Comparison of ENCODE assay signal across 15 mouse cellular contexts in the genomic region with DNA sequence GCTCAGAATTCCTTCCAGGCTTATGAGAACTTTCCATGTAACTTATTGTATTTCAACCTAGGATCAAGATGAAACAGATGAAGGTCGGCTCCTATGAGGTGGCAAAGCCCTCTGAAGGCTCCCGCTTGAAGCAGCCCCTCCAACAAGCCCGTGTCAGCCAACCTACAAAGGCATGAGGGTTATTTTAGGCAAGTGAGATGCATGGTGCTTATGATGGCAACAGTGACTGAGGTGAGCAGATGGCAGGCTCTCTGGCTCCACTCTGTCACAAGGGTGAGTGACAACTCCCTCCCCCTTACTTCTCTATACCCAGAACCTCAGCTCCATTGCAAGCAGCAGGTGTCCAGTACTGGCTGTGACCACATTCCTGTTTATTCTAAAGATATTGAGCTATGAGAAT. TPM values are rescaled to one million over a fixed set of nuclear protein-coding genes. Genes with fewer than 3 reads are reported as not detected.
DNase-seq lines count a peak whose midpoint lies in the region; ATAC-seq lines count a peak whose summit lies in the region.
"Had no signal": no experiment of that assay in that cellular context is flagged by ENCODE, and none has a peak within 500 bp of the region (broad histone marks: within the 10 kb centered on the region; RNA-seq: fewer than 3 reads in every experiment).

No protein-coding gene starts in this region.

- peak overlapping the region; percentile 73 for H3K27ac ChIP-seq in heart, embryonic 16.5 days (ENCODE audit: low read length)
- H3K27ac ChIP-seq: liver, embryonic 14.5 days had no signal

- H3K4me2 ChIP-seq in heart, embryonic 16.5 days (ENCODE audit: low read depth, low read length) = no peak overlapping the region

- 43% methylated on average over 3 of the region's 3 CpGs for WGBS in heart, embryonic 16.5 days

- DNase-seq in gastrocnemius, adult 18-20 months (ENCODE audit: low spot score) = peak; percentile 9
- DNase-seq in gastrocnemius, postnatal 10 days = no peak
- DNase-seq in B cell, adult 2 months = peak; percentile 27 to 30
- peak; percentile 35 to 48 for DNase-seq in cerebellum, postnatal 10 days
- DNase-seq in right cerebral cortex, adult 2 months (ENCODE audit: low spot score in 2 of 2) = no peak
- DNase-seq in right cerebral cortex, postnatal 10 days (ENCODE audit: low spot score in 2 of 2) = no peak
- DNase-seq in retina, postnatal 1 day = no peak
- DNase-seq: kidney, postnatal 36 days; lung, postnatal 36 days; spleen, adult 18-20 months had no signal

- ATAC-seq in heart, embryonic 16.5 days (replicated peaks; ENCODE audit: extremely low read depth, insufficient read depth, low FRiP score) = peak; percentile 84
- ATAC-seq: intestine, embryonic 16.5 days had no signal

- H3K9me3 ChIP-seq in heart, embryonic 16.5 days (replicated peaks; ENCODE audit: control insufficient read depth, low read length) = no peaks in the 10 kb centered on the region

- H3K36me3 ChIP-seq in heart, embryonic 16.5 days (ENCODE audit: control insufficient read depth, insufficient read depth) = peaks cover 12% of the 10 kb centered on the region

- H3K27me3 ChIP-seq in heart, embryonic 16.5 days (ENCODE audit: control insufficient read depth, insufficient read depth, low read length) = no peaks in the 10 kb centered on the region

- no peak overlapping the region for H3K9ac ChIP-seq in heart, embryonic 16.5 days (ENCODE audit: low read length)
- H3K9ac ChIP-seq: liver, embryonic 14.5 days had no signal

- peaks cover 15% of the 10 kb centered on the region for H3K4me1 ChIP-seq in heart, embryonic 16.5 days (ENCODE audit: control insufficient read depth, insufficient read depth, low read length)

- H3K4me3 ChIP-seq in heart, embryonic 16.5 days (ENCODE audit: low read length) = no peak overlapping the region

RNA-seq across cellular contexts. Expression of gene Hacl1, which starts 56.3 kb away (rescaled TPM):
- 10 to 100 TPM; 10.3 to 11.3 TPM for total RNA-seq in gastrocnemius, adult 18-20 months (2021)
- total RNA-seq in gastrocnemius, postnatal 10 days (2021) = 10 to 100 TPM; 10.9 to 12.3 TPM
- 9.8 and 14.3 TPM in 2 replicates for polyA plus RNA-seq in heart, embryonic 16.5 days (2015; fragmentation: Nextera tagmentation; extraction: Ambion mirVana)

RNA-seq across cellular contexts. Expression of gene Btd, which starts 56.5 kb away (rescaled TPM):
- 1 to 10 TPM; 3.7 to 4.6 TPM for total RNA-seq in gastrocnemius, adult 18-20 months (2021)
- total RNA-seq in gastrocnemius, postnatal 10 days (2021) = 10 to 100 TPM; 11.0 to 11.1 TPM
- polyA plus RNA-seq in heart, embryonic 16.5 days (2015; fragmentation: Nextera tagmentation; extraction: Ambion mirVana) = 23.4 and 24.2 TPM in 2 replicates

RNA-seq across cellular contexts. Expression of gene Gm49387, which starts 56.7 kb away (rescaled TPM):
- not detected for total RNA-seq in gastrocnemius, adult 18-20 months (2021)
- under 1 TPM in 1 of 2 experiments, not detected in 1; 0.56 TPM for total RNA-seq in gastrocnemius, postnatal 10 days (2021)
- polyA plus RNA-seq in heart, embryonic 16.5 days (2015; fragmentation: Nextera tagmentation; extraction: Ambion mirVana) = 0.87 and 4.3 TPM in 2 replicates
- total RNA-seq: granulocyte monocyte progenitor cell, adult 5-6 weeks; left cerebral cortex, adult 8-10 months had no signal

Comparison
In these comparisons a context has a peak if more than half of its experiments do, and no peak if none do; other contexts are left out.
1. DNase-seq: peak in gastrocnemius, adult 18-20 months (single experiment), B cell, adult 2 months (2 of 2) and cerebellum, postnatal 10 days (2 of 2); none in gastrocnemius, postnatal 10 days (single experiment), right cerebral cortex, adult 2 months (0 of 2), right cerebral cortex, postnatal 10 days (0 of 2) and retina, postnatal 1 day (single experiment).